Mouse (Mus musculus) ES-E14 (cell line): ENCODE data around the gene Ppm1h. TPM values are rescaled to one million over a fixed set of nuclear protein-coding genes. Genes with fewer than 3 reads are reported as not detected.
A peak's percentile ranks its signal among the peaks of the same experiment; 100 is the strongest.

Experiments
- DNase-seq: peaks from one replicate; pipeline ENCODE4 v3.0.0-alpha.2; 2013; ENCODE audit warnings: low read depth, low spot score
- H3K27ac ChIP-seq: 2 replicates; pipeline ENCODE4 v1.5.1; 2012; ENCODE audit warnings: low read depth, mild to moderate bottlenecking, low read length, moderate library complexity, mixed read lengths; ENCODE audit not compliant: poor library complexity, insufficient read depth, severe bottlenecking
- H3K36me3 ChIP-seq: 2 replicates; pipeline ENCODE4 v1.6.1; 2012; ENCODE audit warnings: mild to moderate bottlenecking, low read length, moderate library complexity, mixed read lengths; ENCODE audit not compliant: control insufficient read depth, poor library complexity, insufficient read depth, severe bottlenecking
- H3K4me1 ChIP-seq, 2 experiments: fragments of 150-350 bp in 1 of 2; sonication (generic) in 1 of 2; 2 replicates each; pipeline ENCODE4 v1.6.1; 2012; ENCODE audit warnings: low read length in 2 of 2, mild to moderate bottlenecking in 1 of 2, mixed read lengths in 1 of 2; ENCODE audit not compliant: control insufficient read depth in 2 of 2, insufficient read depth in 2 of 2, poor library complexity in 1 of 2
- H3K4me3 ChIP-seq, 2 experiments: fragments of 150-350 bp in 1 of 2; sonication (generic) in 1 of 2; 2 replicates each; pipeline ENCODE4 v1.5.1; 2012; ENCODE audit warnings: low read length in 2 of 2, low read depth in 1 of 2, mild to moderate bottlenecking in 1 of 2, mixed read lengths in 1 of 2; ENCODE audit not compliant: insufficient read depth in 1 of 2, poor library complexity in 1 of 2, severe bottlenecking in 1 of 2
- H3K9ac ChIP-seq: 2 replicates; pipeline ENCODE4 v1.6.1; 2012; ENCODE audit warnings: low read depth, mild to moderate bottlenecking, low read length, mixed read lengths; ENCODE audit not compliant: poor library complexity, insufficient read depth, severe bottlenecking
- H3K9me3 ChIP-seq: fragments of 150-350 bp; sonication (generic); 2 replicates; pipeline ENCODE4 v1.6.1; 2012; ENCODE audit warnings: low read depth, mild to moderate bottlenecking, low read length; ENCODE audit not compliant: control insufficient read depth, insufficient read depth
- CHD2 ChIP-seq: IDR thresholded peaks from 2 replicates; pipeline ENCODE4 v1.6.1; 2014; ENCODE audit warnings: mild to moderate bottlenecking, low read depth, low read length, inconsistent platforms
- HCFC1 ChIP-seq: IDR thresholded peaks from 2 replicates; pipeline ENCODE4 v1.6.1; 2012; ENCODE audit warnings: low read length, inconsistent platforms, borderline replicate concordance; ENCODE audit not compliant: insufficient read depth
- MAFK ChIP-seq: IDR thresholded peaks from 2 replicates; pipeline ENCODE4 v1.6.1; 2014; ENCODE audit warnings: mild to moderate bottlenecking, low read depth, low read length, inconsistent platforms; ENCODE audit not compliant: insufficient read depth
- ZC3H11A ChIP-seq: IDR thresholded peaks from 2 replicates; pipeline ENCODE4 v1.6.1; 2012; ENCODE audit warnings: low read depth, mild to moderate bottlenecking, inconsistent platforms, low read length, borderline replicate concordance
- ZNF384 ChIP-seq: IDR thresholded peaks from 2 replicates; pipeline ENCODE4 v1.6.1; 2012; ENCODE audit warnings: low read depth, low read length, inconsistent platforms
- in situ Hi-C, 2 experiments: fragments of 600-800 bp; cut with MboI; formaldehyde crosslinking; loops; one replicate each; pipeline ENCODE4 v1.15.1; 2025; ENCODE audit warnings: low sequenced_read_pairs in 2 of 2, inconsistent platforms in 1 of 2; ENCODE audit not compliant: unreplicated experiment in 2 of 2
- total RNA-seq: library from RNA; depleted of rRNA; stranded (reverse); fragments of 300-350 nt; gene quantifications from 2 replicates; pipeline ENCODE4 v1.2.3, GENCODE M21; 2012

Ppm1h gene
- total RNA-seq, 1 experiment = 4.5 TPM

GRCm38 (mm10) chr10:122808186-122808585, 129.6 kb downstream of the Ppm1h start:
- H3K9ac ChIP-seq = no peak overlapping the region
- no peak for DNase-seq
- no peak overlapping the region for H3K4me3 ChIP-seq
- in situ Hi-C loops = loop anchor here (10.0 to 25.0 kb wide), 3 partner anchors 204 to 304 kb away; no protein-coding TSS in a partner anchor
- H3K4me1 ChIP-seq = peaks cover 0 to 9% of the 10 kb centered on the region in 2 experiments; a peak in 2 of 4 replicates
- no peak overlapping the region for H3K27ac ChIP-seq
- TF ChIP-seq HCFC1 (no peak), ZC3H11A (no peak), CHD2 (no peak), MAFK (no peak), ZNF384 (no peak)
- H3K9me3 ChIP-seq = no peaks in the 10 kb centered on the region
- no peaks in the 10 kb centered on the region for H3K36me3 ChIP-seq

- no peak overlapping the region for H3K27ac ChIP-seq
- in situ Hi-C loops = loop anchor here (10.0 to 25.0 kb wide), 3 partner anchors 202 to 302 kb away; no protein-coding TSS in a partner anchor
- TF ChIP-seq MAFK = no peak
- no peak for TF ChIP-seq CHD2
- TF ChIP-seq ZNF384 = no peak
- no peak for TF ChIP-seq HCFC1
- no peak for TF ChIP-seq ZC3H11A
Measured at GRCm38 (mm10) chr10:122809851-122810250, 131.3 kb downstream of the Ppm1h start.

GRCm38 (mm10) chr10:122815094-122815493, 136.5 kb downstream of the Ppm1h start:
- H3K9me3 ChIP-seq = no peaks in the 10 kb centered on the region
- H3K27ac ChIP-seq = no peak overlapping the region
- no peaks in the 10 kb centered on the region for H3K36me3 ChIP-seq
- no peak overlapping the region for H3K9ac ChIP-seq
- H3K4me3 ChIP-seq = no peak overlapping the region
- TF ChIP-seq ZNF384 (0 out of 2 replicates have a peak, but pooled peaks have one; percentile 49), MAFK (no peak)
- in situ Hi-C loops = loop anchor here in 1 of 2 experiments (25.0 kb wide), 2 partner anchors 197 to 297 kb away; no protein-coding TSS in a partner anchor
- H3K4me1 ChIP-seq = no peaks in the 10 kb centered on the region
- no peak for DNase-seq

More at GRCm38 (mm10) chr10:122809851-122810250, 131.3 kb downstream of the Ppm1h start:
- H3K9ac ChIP-seq = no peak overlapping the region
- no peaks in the 10 kb centered on the region for H3K9me3 ChIP-seq
- H3K4me1 ChIP-seq = peaks cover 0 to 6% of the 10 kb centered on the region in 2 experiments; a peak in 2 of 4 replicates
- H3K36me3 ChIP-seq = no peaks in the 10 kb centered on the region
- no peak overlapping the region for H3K4me3 ChIP-seq
- DNase-seq = no peak

GRCm38 (mm10) chr10:122817741-122818140, 139.2 kb downstream of the Ppm1h start:
- no peaks in the 10 kb centered on the region for H3K9me3 ChIP-seq
- in situ Hi-C loops = loop anchor here in 1 of 2 experiments (25.0 kb wide), 2 partner anchors 195 to 295 kb away; no protein-coding TSS in a partner anchor
- no peaks in the 10 kb centered on the region for H3K4me1 ChIP-seq
- no peaks in the 10 kb centered on the region for H3K36me3 ChIP-seq
- H3K9ac ChIP-seq = no peak overlapping the region
- TF ChIP-seq MAFK = no peak
- no peak for TF ChIP-seq HCFC1
- TF ChIP-seq ZNF384 = no peak
- TF ChIP-seq CHD2 = no peak
- no peak for TF ChIP-seq ZC3H11A
- DNase-seq = no peak
- no peak overlapping the region for H3K27ac ChIP-seq
- no peak overlapping the region for H3K4me3 ChIP-seq

- Histone ChIP-seq H3K36me3 (no peaks in the 10 kb centered on the region), H3K27ac (no peak overlapping the region), H3K9ac (no peak overlapping the region), H3K4me1 (no peaks in the 10 kb centered on the region), H3K4me3 (no peak overlapping the region), H3K9me3 (no peaks in the 10 kb centered on the region)
- in situ Hi-C loops = loop anchor here in 1 of 2 experiments (25.0 kb wide), 2 partner anchors 192 to 292 kb away; no protein-coding TSS in a partner anchor
- DNase-seq = no peak
- TF ChIP-seq MAFK = no peak
- no peak for TF ChIP-seq ZC3H11A
Measured at GRCm38 (mm10) chr10:122819808-122820207, 141.2 kb downstream of the Ppm1h start.
